Mouse (Mus musculus) bone marrow macrophage, adult 2 months (primary cell): ENCODE data around the gene Nav2.

Experiments used
- CTCF ChIP-seq: IDR thresholded peaks from 2 replicates; pipeline ENCODE4 v1.5.1; 2012; ENCODE audit warnings: low read depth, mild to moderate bottlenecking, low read length, moderate library complexity
- POLR2A ChIP-seq: IDR thresholded peaks from 2 replicates; pipeline ENCODE4 v1.6.1; 2012; ENCODE audit warnings: mild to moderate bottlenecking, low read depth, low read length, borderline replicate concordance

DNA sequence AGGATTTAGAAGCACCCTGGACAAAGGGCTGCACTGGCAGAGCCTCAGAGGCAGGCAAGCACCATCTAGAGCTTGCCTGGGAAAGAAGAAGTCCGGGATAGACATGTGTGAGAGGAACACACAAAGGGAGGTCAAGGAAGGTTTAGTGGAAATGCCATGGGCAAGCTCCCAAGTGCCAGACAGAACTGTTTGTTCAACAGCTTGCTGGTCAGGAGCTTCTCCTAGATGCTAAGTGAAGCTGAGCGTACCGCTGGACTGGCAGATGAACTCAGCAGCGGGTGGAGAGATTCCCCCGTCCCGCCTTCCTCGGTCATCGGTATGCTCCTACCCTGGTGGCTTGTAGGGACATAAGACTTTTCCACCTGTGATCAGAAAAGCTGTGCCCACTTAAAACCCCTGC is 654.3 kb downstream of the Nav2 start:
- TF ChIP-seq CTCF (no peak), POLR2A (no peak)
